Mouse (Mus musculus): ENCODE results near the gene Lrmda. TPM values are rescaled to one million over a fixed set of nuclear protein-coding genes. Genes with fewer than 3 reads are reported as not detected.
"Not testable (repeated sequence)": the region's sequence is repeated elsewhere in the genome, so short reads cannot be mapped to it uniquely, and the experiment has no call there.

Lrmda gene
- polyA plus RNA-seq, 1 experiment from 2014 or later = 0.60 TPM

- no peak overlapping the region for H3K4me2 ChIP-seq
- WGBS = 82% methylated on average over 5 of the region's 5 CpGs
These were observed 735.1 kb downstream of the Lrmda start for GRCm38 (mm10) chr14:22754633-22755032.

GRCm38 (mm10) chr14:22757493-22757892 lies 738.0 kb downstream of the Lrmda start:
- Histone ChIP-seq H3K9me3 (no peaks in the 10 kb centered on the region), H3K4me1 (peaks cover 34% of the 10 kb centered on the region), H3K27me3 (replicated peaks) (no peaks in the 10 kb centered on the region), H3K36me3 (no peaks in the 10 kb centered on the region), H3K4me3 (no peak overlapping the region), H3K4me2 (no peak overlapping the region), H3K9ac (no peak overlapping the region), H3K27ac (replicated peaks) (no peak overlapping the region)
- no peak for ATAC-seq (ENCODE audit: extremely low read depth, insufficient number of reproducible peaks, low FRiP score, low TSS enrichment)
- 79% methylated on average over 3 of the region's 3 CpGs for WGBS

More at GRCm38 (mm10) chr14:22754633-22755032, 735.1 kb downstream of the Lrmda start:
- H3K9ac ChIP-seq = no peak overlapping the region
- no peak overlapping the region for H3K27ac ChIP-seq (replicated peaks)
- no peaks in the 10 kb centered on the region for H3K27me3 ChIP-seq (replicated peaks)
- no peaks in the 10 kb centered on the region for H3K36me3 ChIP-seq
- no peaks in the 10 kb centered on the region for H3K9me3 ChIP-seq
- ATAC-seq (ENCODE audit: extremely low read depth, insufficient number of reproducible peaks, low FRiP score, low TSS enrichment) = no peak
- H3K4me3 ChIP-seq = no peak overlapping the region
- peaks cover 26% of the 10 kb centered on the region for H3K4me1 ChIP-seq

- Histone ChIP-seq H3K4me1 (peaks cover 27% of the 10 kb centered on the region), H3K36me3 (no peaks in the 10 kb centered on the region), H3K27ac (replicated peaks) (peak overlapping the region; percentile 79), H3K4me3 (no peak overlapping the region), H3K9me3 (no peaks in the 10 kb centered on the region), H3K27me3 (replicated peaks) (no peaks in the 10 kb centered on the region), H3K4me2 (no peak overlapping the region), H3K9ac (0 out of 2 replicates have a peak overlapping the region, but pooled peaks have one; percentile 14)
- no peak for ATAC-seq (ENCODE audit: extremely low read depth, insufficient number of reproducible peaks, low FRiP score, low TSS enrichment)
- WGBS = 5% methylated on average over 2 of the region's 2 CpGs
These were observed 739.7 kb downstream of the Lrmda start for GRCm38 (mm10) chr14:22759216-22759615.

GRCm38 (mm10) chr14:22759673-22760072 lies 740.2 kb downstream of the Lrmda start:
- Histone ChIP-seq H3K4me3 (no peak overlapping the region), H3K4me2 (no peak overlapping the region), H3K9me3 (no peaks in the 10 kb centered on the region), H3K27ac (replicated peaks) (peak overlapping the region; percentile 79), H3K36me3 (no peaks in the 10 kb centered on the region), H3K4me1 (peaks cover 27% of the 10 kb centered on the region), H3K27me3 (replicated peaks) (no peaks in the 10 kb centered on the region), H3K9ac (no peak overlapping the region)
- 0 out of 2 replicates have a peak, but pooled peaks have one; percentile 46 for ATAC-seq (ENCODE audit: extremely low read depth, insufficient number of reproducible peaks, low FRiP score, low TSS enrichment)

- 47% methylated on average over 7 of the region's 7 CpGs for WGBS
- Histone ChIP-seq H3K36me3 (no peaks in the 10 kb centered on the region), H3K9ac (no peak overlapping the region), H3K4me3 (no peak overlapping the region), H3K27me3 (replicated peaks) (no peaks in the 10 kb centered on the region), H3K9me3 (no peaks in the 10 kb centered on the region), H3K4me1 (peaks cover 27% of the 10 kb centered on the region), H3K4me2 (no peak overlapping the region), H3K27ac (replicated peaks) (peak overlapping the region; percentile 79)
- ATAC-seq (ENCODE audit: extremely low read depth, insufficient number of reproducible peaks, low FRiP score, low TSS enrichment) = no peak
These were observed 740.9 kb downstream of the Lrmda start for GRCm38 (mm10) chr14:22760241-22761039.

GRCm38 (mm10) chr14:22781709-22782108 lies 762.2 kb downstream of the Lrmda start:
- no peaks in the 10 kb centered on the region for H3K27me3 ChIP-seq (replicated peaks)
- H3K9me3 ChIP-seq = no peaks in the 10 kb centered on the region
- no peaks in the 10 kb centered on the region for H3K36me3 ChIP-seq
- no peak overlapping the region for H3K4me3 ChIP-seq
- 61% methylated on average over 2 of the region's 2 CpGs for WGBS
- no peak overlapping the region for H3K27ac ChIP-seq (replicated peaks)
- no peak overlapping the region for H3K9ac ChIP-seq
- H3K4me2 ChIP-seq = no peak overlapping the region
- no peak for ATAC-seq (ENCODE audit: extremely low read depth, insufficient number of reproducible peaks, low FRiP score, low TSS enrichment)
- H3K4me1 ChIP-seq = peaks cover 12% of the 10 kb centered on the region

GRCm38 (mm10) chr14:22782365-22782764 lies 762.9 kb downstream of the Lrmda start:
- Histone ChIP-seq H3K4me1 (peaks cover 12% of the 10 kb centered on the region), H3K36me3 (no peaks in the 10 kb centered on the region), H3K9me3 (no peaks in the 10 kb centered on the region), H3K9ac (no peak overlapping the region), H3K4me2 (no peak overlapping the region), H3K4me3 (no peak overlapping the region), H3K27me3 (replicated peaks) (no peaks in the 10 kb centered on the region), H3K27ac (replicated peaks) (no peak overlapping the region)
- 38% methylated on average over 2 of the region's 2 CpGs for WGBS
- ATAC-seq (ENCODE audit: extremely low read depth, insufficient number of reproducible peaks, low FRiP score, low TSS enrichment) = no peak

GRCm38 (mm10) chr14:22783211-22784161 lies 764.0 kb downstream of the Lrmda start:
- 45% methylated on average over 15 of the region's 15 CpGs for WGBS
- Histone ChIP-seq H3K4me2 (no peak overlapping the region), H3K27me3 (replicated peaks) (no peaks in the 10 kb centered on the region), H3K9me3 (no peaks in the 10 kb centered on the region), H3K4me1 (peaks cover 12% of the 10 kb centered on the region), H3K9ac (no peak overlapping the region), H3K36me3 (no peaks in the 10 kb centered on the region), H3K4me3 (no peak overlapping the region), H3K27ac (replicated peaks) (no peak overlapping the region)
- ATAC-seq (ENCODE audit: extremely low read depth, insufficient number of reproducible peaks, low FRiP score, low TSS enrichment) = no peak

GRCm38 (mm10) chr14:22800020-22800419 lies 780.5 kb downstream of the Lrmda start:
- H3K4me2 ChIP-seq = no peak overlapping the region
- H3K4me1 ChIP-seq = peaks cover 10% of the 10 kb centered on the region
- H3K9ac ChIP-seq = no peak overlapping the region
- no peaks in the 10 kb centered on the region for H3K9me3 ChIP-seq
- no peaks in the 10 kb centered on the region for H3K27me3 ChIP-seq (replicated peaks)
- H3K27ac ChIP-seq (replicated peaks) = no peak overlapping the region
- 62% methylated on average over 4 of the region's 4 CpGs for WGBS
- no peak for ATAC-seq (ENCODE audit: extremely low read depth, insufficient number of reproducible peaks, low FRiP score, low TSS enrichment)
- no peaks in the 10 kb centered on the region for H3K36me3 ChIP-seq
- no peak overlapping the region for H3K4me3 ChIP-seq

- 76% methylated on average over 13 of the region's 13 CpGs for WGBS
- Histone ChIP-seq H3K4me1 (peaks cover 10% of the 10 kb centered on the region), H3K9ac (no peak overlapping the region), H3K27me3 (replicated peaks) (no peaks in the 10 kb centered on the region), H3K27ac (replicated peaks) (no peak overlapping the region), H3K9me3 (no peaks in the 10 kb centered on the region), H3K4me2 (no peak overlapping the region), H3K36me3 (no peaks in the 10 kb centered on the region), H3K4me3 (no peak overlapping the region)
- no peak for ATAC-seq (ENCODE audit: extremely low read depth, insufficient number of reproducible peaks, low FRiP score, low TSS enrichment)
These were observed 781.5 kb downstream of the Lrmda start for GRCm38 (mm10) chr14:22800871-22801636.

- 74% methylated on average over 4 of the region's 4 CpGs for WGBS
- H3K4me2 ChIP-seq; ATAC-seq (ENCODE audit: extremely low read depth, insufficient number of reproducible peaks, low FRiP score, low TSS enrichment); H3K4me3 ChIP-seq; H3K27ac ChIP-seq (replicated peaks); H3K36me3 ChIP-seq; H3K9me3 ChIP-seq; H3K9ac ChIP-seq; H3K27me3 ChIP-seq (replicated peaks): not testable (repeated sequence)
- peaks cover 14% of the 10 kb centered on the region for H3K4me1 ChIP-seq
These were observed 782.2 kb downstream of the Lrmda start for GRCm38 (mm10) chr14:22801714-22802113.
